Mouse (Mus musculus): ENCODE results near the gene Fgb.

DNA sequence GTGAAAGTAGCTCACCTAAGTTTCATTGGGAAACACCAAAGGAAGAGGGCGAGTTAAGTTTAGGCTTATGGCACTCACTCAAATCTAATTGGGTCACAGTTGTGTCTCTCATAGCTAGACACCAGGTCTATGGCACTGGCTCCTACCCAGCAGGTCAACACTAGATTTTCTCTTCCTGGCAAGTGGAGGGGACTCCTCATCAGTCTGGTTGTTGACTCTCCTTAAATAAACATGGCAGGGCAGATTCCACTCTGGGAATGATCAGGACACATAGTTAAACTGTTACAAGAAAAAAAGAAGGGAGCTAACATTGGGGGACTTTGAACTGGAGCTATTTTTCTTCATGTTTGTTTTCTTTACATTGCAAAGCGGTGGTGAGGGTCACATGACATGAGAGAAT is 29.3 kb downstream of the Fgb start:
- TF ChIP-seq CTCF (IDR thresholded peaks at IDR 0.05; ENCODE audit: control insufficient read depth, insufficient read depth, low read length) (no peak), POLR2A (IDR thresholded peaks at IDR 0.05; ENCODE audit: borderline replicate concordance, control insufficient read depth, low read depth, low read length) (no peak)

Measured in bone marrow, adult 2 months (tissue).